Comparison of ENCODE assay signal across 21 mouse cellular contexts in genomic region chr9:25229740-25230139, GRCm38 (mm10).
"Had no signal": no experiment of that assay in that cellular context is flagged by ENCODE, and none has a peak within 500 bp of the region (broad histone marks: within the 10 kb centered on the region; RNA-seq: fewer than 3 reads in every experiment).

No protein-coding gene starts in this region.

- H3K9ac ChIP-seq: kidney, embryonic 15.5 days; limb, embryonic 13.5 days; liver, embryonic 12.5 days; liver, embryonic 15.5 days; lung, embryonic 15.5 days; stomach, embryonic 15.5 days had no signal

- ATAC-seq: liver, embryonic 12.5 days had no signal

- H3K27ac ChIP-seq: kidney, embryonic 15.5 days; limb, embryonic 10.5 days; limb, embryonic 13.5 days; liver, embryonic 12.5 days; lung, embryonic 15.5 days; stomach, embryonic 15.5 days had no signal

- H3K4me1 ChIP-seq: kidney, embryonic 15.5 days; limb, embryonic 10.5 days; limb, embryonic 13.5 days; liver, embryonic 12.5 days; liver, embryonic 15.5 days; lung, embryonic 15.5 days; stomach, embryonic 15.5 days had no signal

- H3K9me3 ChIP-seq: kidney, embryonic 15.5 days; limb, embryonic 10.5 days; limb, embryonic 13.5 days; liver, embryonic 12.5 days; liver, embryonic 15.5 days; lung, embryonic 15.5 days; stomach, embryonic 15.5 days had no signal

- H3K4me3 ChIP-seq: kidney, embryonic 15.5 days; limb, embryonic 10.5 days; limb, embryonic 13.5 days; liver, embryonic 12.5 days; liver, embryonic 15.5 days; lung, embryonic 15.5 days; stomach, embryonic 15.5 days had no signal

- H3K36me3 ChIP-seq: kidney, embryonic 15.5 days; limb, embryonic 10.5 days; limb, embryonic 13.5 days; liver, embryonic 12.5 days; liver, embryonic 15.5 days; lung, embryonic 15.5 days; stomach, embryonic 15.5 days had no signal

- H3K4me2 ChIP-seq: kidney, embryonic 15.5 days; limb, embryonic 13.5 days; liver, embryonic 12.5 days; liver, embryonic 15.5 days; lung, embryonic 15.5 days; midbrain, embryonic 11.5 days; stomach, embryonic 15.5 days had no signal

- H3K27me3 ChIP-seq: kidney, embryonic 15.5 days; limb, embryonic 13.5 days; liver, embryonic 12.5 days; liver, embryonic 15.5 days; lung, embryonic 15.5 days; stomach, embryonic 15.5 days had no signal

- DNase-seq: kidney, adult 8-10 months; kidney, postnatal 14 days; kidney, postnatal 4 days; layer of hippocampus, postnatal 36 days; liver; lung, adult 18-20 months; lung, postnatal 10 days; lung, postnatal 36 days; midbrain, embryonic 14.5 days; right cerebral cortex, adult 18-20 months; right cerebral cortex, postnatal 14 days; spleen, adult 18-20 months; thymus, postnatal 36 days had no signal
